Mouse (Mus musculus): Measurements from ENCODE around the gene Zfp882.
"Not testable (repeated sequence)": the region's sequence is repeated elsewhere in the genome, so short reads cannot be mapped to it uniquely, and the experiment has no call there.

Zfp882 gene

DNA sequence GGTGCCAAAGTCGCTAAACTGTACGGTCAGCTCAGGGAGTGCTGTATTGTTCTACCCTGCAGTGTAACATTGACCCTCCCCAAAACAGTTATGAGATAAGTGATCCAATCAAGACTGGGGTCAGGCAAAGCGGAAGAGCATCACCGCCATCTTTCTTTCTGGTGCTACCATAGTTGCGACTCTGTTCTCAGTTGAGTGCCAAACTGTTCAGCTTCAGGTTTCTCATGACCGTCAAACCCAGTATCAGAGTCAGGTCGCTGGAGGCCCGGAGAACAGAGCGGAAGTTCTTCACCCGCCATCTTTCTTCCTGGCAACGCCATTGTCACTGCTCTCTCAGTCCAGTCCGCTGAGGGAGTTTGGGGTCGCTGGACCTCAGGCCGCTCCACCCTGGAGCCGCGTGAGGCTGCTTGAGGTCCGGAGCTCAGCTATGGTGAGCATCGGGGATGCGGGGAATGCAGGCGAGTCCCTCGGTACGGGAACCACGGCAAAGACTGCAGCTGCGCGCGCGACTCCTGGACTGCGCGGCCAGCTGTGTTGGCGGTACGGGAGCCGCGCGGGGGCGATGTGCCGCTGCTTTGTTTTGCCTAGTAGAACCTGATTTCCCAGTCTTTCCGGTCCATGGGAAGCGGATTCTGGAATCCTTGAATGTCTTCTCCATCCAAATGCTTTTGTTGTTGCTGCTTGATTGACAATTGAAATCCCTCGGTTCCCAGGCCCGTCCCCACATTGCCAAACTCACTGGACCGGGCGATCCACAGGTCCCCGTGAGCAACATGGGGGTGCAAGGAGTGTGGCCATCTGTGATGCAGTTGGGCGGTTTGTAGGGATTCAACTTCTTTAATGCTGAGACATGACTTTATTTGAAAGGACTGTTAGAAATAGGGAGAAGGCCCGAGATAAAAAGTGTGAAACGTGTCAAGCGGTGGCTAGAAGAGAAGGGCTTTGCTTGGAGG lies at the start of gene Zfp882, which contains the start of gene Zfp617:
Gene Zfp882, plus strand, starts transcription at position 300 of the 953 bp plus-strand sequence.
Gene Zfp617, plus strand, starts transcription at position 327 of the 953 bp plus-strand sequence.
- peak; percentile 74 to 85 for DNase-seq

GRCm38 (mm10) chr8:71861551-71861950 lies 46.9 kb upstream of the Zfp882 start:
- not testable (repeated sequence) for DNase-seq

DNA sequence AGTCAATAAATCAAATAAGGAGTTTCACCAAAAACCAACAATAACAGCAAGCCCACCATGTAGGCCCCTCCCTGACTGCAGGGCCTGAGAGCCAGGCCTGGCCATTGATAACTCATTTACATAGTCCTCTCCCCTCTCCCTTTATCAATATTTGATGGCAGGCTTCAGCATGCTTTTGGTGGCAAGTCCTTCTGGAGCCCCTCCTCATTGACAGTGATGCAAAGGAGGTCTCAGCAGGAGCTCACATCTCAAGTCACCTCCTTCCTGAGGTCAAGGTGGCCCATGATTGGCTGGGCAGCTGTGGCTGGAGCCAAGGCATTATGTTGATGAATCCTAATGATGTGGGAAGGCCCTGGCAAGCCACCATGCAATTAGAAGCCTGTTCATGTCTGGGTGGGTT lies 46.4 kb upstream of the Zfp882 start:
- DNase-seq, result not testable (repeated sequence)

DNA sequence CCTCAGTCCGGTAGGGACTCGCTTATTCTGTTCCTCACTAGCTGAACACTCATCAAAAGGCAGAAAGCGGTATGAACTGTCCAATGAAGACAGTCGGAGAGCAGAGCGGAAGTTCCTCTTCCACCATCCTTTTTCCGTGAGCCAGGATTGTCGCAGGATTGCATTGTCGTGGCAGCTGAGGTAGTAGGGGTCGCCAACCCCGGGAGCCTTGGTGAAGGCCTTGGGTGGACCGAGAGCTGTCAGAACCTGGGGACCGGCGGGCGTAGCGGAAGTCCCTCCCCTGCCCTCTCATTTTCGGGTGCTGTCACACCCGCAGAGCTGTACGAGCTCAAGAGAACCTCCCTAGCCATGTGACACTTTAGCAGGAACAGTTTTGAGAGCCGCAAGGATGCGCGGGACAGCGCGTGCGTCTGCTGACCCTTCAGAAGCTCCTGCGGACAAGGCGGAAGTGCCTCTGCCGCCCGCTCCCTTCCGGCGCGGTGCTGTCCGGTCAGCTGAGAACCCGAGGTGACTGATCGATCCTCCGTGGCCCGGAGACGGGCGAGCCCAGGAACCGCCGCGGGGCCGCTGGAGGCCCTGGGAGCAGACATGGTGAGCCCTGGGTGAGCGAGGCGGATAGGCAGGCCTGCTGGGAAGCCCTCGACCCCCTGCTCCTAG lies 26.7 kb upstream of the Zfp882 start, which contains the start of gene Zfp709:
Gene Zfp709, plus strand, starts transcription at position 402 of the 657 bp plus-strand sequence.
- DNase-seq, result peak; percentile 54 to 60

DNA sequence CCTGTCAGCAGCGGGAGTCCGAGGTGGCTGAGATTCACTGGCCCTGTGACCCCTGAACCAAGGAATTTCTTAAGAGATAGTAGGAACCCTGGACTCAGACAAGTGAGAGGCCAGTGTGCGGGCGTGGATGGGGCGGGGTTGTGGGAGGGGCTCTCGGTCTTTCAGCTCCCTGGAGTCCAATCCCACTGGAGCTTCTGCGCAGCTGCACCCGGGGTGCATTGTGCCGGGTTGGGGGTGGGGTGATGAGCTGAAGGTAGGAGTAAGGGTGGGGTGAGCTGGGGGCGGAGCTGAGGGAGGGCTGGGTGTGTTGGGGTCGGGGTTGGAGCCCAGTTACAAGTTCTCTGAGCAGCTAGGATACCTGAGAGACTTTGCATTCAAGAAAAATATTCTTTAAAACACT lies 7.7 kb upstream of the Zfp882 start:
- DNase-seq, result not testable (repeated sequence)

DNA sequence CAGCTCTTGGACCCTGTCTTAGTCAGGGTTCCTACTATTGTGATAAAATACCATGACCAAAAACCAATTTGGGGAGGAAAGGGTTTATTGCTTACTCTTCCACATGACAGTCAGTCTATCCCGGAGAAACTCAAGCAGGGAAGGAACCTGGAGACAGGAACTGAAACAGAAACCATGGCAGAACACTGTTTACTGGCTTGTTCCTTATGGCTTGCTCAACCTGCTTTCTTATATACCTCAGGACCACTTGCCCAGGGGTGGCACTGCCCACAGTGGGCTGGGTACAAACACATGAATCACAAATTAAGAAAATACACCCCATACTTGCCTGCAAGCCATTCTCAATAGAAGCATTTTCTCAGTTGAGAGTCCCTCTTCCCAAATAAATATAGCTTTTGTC lies 5.3 kb upstream of the Zfp882 start:
- not testable (repeated sequence) for DNase-seq

GRCm38 (mm10) chr8:71906809-71907208 lies 1.6 kb upstream of the Zfp882 start:
- no peak for DNase-seq

DNA sequence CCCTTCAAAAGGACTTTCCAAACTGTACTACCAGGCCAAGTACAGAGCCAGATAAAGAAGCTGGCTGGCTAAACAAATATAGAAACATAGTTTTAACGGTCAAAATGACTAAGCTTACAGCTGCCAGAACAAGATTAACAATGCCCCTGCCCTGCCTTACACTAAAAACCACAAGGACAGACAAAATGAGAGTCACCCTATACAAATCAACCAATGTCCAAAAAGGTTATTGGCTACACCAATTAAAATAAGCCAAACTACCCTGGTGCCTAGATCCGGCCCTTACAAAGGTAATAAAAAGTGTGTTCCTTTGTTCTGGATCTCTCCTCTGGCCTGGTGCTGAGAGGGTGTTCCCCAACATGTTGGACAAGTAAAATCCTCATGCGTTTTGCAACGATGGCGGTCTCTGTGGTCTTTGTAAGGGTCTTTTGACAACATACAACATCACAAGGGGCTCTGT lies 580 bp upstream of the Zfp882 start:
- DNase-seq, result no peak

DNA sequence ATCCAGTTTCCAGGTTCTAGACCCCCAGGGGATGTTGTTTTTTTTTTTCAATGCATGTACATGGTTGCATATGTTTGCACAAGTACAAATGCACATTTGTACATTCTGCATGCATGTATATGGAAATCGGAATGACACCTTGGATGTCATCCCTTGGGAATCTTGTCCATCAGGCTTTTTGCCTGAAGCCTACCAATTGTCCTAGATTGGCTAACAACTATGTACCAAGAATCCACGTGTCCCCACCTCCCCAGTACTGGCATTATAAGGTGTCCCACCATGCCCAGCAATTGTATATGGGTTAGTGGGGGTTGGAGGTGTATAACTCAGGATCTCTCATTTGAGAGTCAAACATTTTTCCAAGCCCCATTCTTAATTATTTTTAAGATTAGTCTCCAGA lies 3.9 kb downstream of the Zfp882 start:
- no peak for DNase-seq

DNA sequence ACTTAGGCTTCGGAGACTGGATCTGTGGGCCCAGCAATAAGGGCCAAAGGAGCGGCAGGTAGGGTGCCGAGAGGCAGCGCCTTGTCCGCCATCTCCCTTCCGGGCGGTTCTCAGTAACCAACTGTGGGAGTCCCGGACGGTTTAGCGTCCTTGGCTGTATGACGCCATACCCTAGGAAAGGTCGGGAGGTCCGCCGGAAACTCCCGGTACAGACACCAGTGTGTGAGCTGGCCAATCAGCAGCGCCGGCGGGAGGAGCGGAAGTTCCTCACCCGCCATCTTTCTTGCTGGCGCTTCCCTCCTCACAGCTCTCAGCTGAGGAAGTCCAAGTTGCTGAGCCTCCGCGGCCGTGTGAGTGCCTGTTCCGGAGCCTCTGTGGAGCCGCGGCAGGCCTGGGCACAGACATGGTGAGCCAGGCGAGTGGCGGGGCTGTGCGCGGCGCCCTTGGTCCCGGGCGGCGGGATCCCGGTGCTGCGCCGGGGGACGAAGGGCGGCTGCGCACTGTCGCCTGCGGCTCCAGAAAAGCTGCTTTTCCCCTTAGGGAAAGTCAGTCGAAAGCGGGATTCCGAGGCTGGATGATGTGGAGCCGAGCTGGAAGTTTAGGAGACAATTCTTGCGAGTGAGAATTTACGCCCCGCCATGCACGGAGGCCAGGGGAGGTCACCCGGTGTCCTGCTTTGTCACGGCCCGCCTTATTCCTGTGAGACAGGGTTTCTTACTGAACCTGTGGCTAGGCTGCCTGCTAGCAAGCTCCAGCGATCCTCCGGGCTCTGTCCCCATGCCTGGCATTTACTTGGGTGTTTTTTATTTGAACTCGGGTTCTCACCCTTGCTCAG lies 14.4 kb downstream of the Zfp882 start:
- peak; percentile 85 to 89 for DNase-seq

- DNase-seq, result no peak
Observed at GRCm38 (mm10) chr8:71925791-71926190, 17.4 kb downstream of the Zfp882 start.

DNA sequence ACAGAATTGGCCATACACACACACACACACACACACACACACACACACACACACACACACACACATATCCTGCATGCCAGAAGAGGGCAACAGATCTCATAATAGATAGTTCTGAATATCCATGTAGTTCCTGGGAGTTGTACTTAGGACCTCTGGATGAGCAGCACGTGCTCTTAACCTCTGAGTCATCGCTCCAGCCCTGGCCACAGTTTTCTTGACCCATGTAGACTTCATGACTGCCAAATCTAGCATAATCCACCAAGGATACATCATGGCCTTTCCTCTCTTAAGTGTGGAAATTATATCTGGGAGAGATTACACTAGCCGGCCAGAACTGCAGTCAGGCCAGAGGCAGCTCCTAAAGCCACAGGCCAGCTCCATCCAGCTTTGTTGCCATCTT lies 18.1 kb downstream of the Zfp882 start:
- DNase-seq, result no peak

DNA sequence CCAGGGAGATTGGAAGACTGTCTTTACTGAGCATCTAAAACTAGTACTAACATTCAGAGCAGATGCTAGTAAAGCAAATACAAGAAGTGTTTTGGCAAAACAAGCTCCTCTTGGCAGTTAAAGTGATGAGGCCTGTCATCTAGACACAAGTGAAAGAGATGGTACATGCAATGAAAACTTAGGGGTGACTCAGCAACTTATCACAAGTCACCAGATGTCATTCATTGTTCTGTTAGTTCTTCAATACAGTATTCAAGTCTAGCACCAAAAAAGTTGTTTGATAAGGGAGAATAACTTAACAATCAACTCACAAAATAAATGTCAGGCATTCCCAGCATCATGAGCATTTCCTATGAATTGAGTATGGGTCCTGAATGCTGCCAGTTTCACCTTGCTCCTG lies 19.4 kb downstream of the Zfp882 start:
- DNase-seq, result no peak

DNA sequence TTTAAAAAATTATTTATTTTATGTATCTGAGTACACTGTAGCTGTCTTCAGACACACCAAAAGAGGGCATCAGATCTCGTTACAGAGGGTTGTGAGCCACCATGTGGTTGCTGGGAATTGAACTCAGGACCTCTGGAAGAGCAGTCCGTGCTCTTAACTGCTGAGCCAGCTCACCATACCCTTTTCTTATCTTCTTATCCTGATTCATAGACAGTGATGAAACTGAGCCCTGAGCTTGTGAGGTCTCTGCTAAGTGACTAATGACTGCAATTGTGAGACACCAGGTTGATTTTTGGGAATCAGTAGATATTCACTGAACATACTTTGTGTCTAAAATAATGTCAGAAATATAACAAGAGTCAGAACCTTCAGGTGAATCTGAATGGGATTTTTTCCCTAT lies 29.6 kb downstream of the Zfp882 start:
- not testable (repeated sequence) for DNase-seq

- peak in 1 of 2 experiments; percentile 20 for DNase-seq
Observed at GRCm38 (mm10) chr8:71940293-71941208, 32.1 kb downstream of the Zfp882 start.

GRCm38 (mm10) chr8:71941776-71942175 lies 33.4 kb downstream of the Zfp882 start:
- DNase-seq, result no peak

- no peak for DNase-seq
Observed at GRCm38 (mm10) chr8:71948624-71949023, 40.2 kb downstream of the Zfp882 start.

- DNase-seq, result peak; percentile 94 to 97
Observed at GRCm38 (mm10) chr8:71950482-71951221, 42.2 kb downstream of the Zfp882 start, which contains the start of gene Zfp961. Gene Zfp961, plus strand, starts transcription at chr8:71951038.

DNA sequence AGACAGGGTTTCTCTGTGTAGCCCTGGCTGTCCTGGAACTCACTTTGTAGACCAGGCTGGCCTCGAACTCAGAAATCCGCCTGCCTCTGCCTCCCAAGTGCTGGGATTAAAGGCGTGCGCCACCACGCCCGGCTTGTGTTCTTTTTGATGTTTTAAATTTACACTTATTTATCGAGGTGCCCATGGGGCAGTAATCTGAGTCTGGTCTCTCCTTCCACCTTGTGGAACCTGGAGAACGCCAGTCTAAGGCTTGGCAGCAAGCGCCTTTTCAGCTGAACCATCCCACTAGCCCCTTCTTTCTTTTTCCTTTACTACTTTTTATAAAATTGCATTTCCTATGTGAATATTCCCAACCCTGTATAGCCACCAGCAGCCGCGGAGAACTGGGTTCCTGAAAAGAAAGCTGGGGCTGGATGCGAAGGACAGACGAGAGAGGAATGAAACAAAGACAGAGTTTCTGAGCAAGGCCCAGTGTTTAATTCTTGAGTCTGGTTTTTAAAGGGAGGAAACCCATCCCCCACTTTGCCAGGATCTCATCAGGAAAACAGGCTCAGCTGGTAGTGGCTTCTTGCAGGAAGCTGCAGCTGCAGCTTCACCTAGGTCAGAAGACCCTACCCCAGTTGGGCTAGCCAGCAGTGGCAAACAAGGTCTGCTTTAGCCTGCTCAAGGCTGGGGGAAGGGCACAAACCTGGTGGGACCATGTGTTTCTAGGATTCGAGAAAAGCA lies 43.2 kb downstream of the Zfp882 start:
- DNase-seq, result no peak

- no peak for DNase-seq
Observed at GRCm38 (mm10) chr8:71952489-71952888, 44.1 kb downstream of the Zfp882 start.
